Mouse (Mus musculus) yolk sac, embryonic 10.5 days (tissue): ENCODE measurements around the gene Acap1.
"Not testable (repeated sequence)": the region's sequence is repeated elsewhere in the genome, so short reads cannot be mapped to it uniquely, and the experiment has no call there.

ENCODE experiments used
- DNase-seq: peaks from one replicate; pipeline ENCODE4 v3.0.0-alpha.2; 2017; ENCODE audit warnings: low spot score

The Acap1 gene

GRCm38 (mm10) chr11:69895291-69895690 lies at the start of gene Acap1:
Gene Acap1, minus strand, starts transcription at chr11:69895539.
- no peak for DNase-seq

- DNase-seq: no peak
These were observed 45.6 kb upstream of the Acap1 start for GRCm38 (mm10) chr11:69940962-69941361.

DNA sequence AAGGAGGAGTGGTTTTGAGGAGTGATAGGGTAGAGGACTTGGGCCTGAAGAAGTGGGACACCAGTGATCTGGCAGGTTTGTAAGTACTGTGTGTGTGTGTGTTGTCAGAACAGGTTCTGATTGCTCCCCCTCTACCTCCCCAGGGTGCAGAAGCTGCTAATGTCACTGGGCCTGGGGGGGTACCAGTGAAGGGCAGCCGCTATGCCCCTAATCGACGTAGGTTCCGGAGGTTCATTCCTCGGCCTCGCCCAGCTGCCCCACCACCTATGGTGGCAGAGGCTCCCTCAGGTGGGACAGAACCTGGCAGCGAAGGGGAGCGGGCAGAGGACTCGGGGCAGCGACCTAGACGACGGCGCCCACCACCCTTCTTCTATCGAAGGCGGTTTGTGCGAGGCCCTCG lies 44.4 kb upstream of the Acap1 start:
- DNase-seq: no peak

GRCm38 (mm10) chr11:69939181-69939580 lies 43.8 kb upstream of the Acap1 start:
- DNase-seq: no peak

GRCm38 (mm10) chr11:69938401-69938979 lies 43.2 kb upstream of the Acap1 start:
- no peak for DNase-seq

DNA sequence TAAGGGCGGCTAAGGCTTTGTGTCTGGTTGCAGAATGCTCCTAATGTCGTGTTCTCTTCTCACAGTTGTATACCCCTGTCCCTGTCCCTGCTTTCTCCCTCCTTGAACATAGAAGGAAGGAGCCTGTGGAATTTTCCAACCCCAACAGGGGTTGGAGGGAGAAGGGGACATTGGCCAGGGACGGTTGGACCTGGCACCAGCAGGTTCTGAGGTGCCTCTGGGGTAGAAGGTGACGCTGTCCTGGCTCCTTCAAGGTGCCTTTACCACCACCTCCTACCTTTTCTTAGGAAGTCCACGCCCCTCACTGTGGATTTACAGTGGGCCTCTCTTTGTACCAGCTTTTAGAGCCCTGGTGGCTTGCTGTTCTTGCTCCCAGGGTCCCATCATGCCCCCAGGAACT lies 42.5 kb upstream of the Acap1 start:
- no peak for DNase-seq

- DNase-seq: no peak
These were observed 42.0 kb upstream of the Acap1 start for GRCm38 (mm10) chr11:69937385-69937784.

DNA sequence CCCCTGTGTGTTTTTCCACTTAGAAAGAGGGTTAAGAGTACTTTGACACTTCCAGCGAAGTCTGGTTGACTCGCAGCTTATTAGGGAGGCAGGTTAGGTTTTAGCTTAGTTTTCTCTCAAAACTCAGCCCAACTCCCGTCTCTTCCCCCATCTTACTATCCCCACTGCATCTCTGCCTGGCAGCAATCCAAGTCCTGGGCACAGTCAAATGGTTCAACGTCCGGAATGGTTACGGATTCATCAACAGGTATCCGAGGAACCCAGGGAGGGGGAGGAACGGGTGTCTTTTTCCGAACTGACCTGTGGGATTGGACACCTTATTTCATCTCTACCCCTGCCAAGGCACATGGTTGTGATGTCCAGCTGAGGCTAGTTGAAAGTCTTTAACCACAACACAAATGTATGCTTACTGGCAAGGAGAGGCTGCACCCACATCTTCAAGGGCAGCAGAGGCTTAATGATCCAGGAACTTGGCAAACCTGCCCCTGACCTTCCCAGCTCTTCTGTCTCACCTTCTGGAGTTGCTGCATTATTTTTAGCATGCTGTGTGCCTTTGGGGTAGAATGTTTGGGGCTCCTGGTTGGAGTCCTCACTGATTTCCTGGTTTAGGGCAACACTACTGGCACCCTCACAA lies 41.5 kb upstream of the Acap1 start:
- DNase-seq: no peak

- DNase-seq: no peak
These were observed 40.8 kb upstream of the Acap1 start for GRCm38 (mm10) chr11:69936156-69936555.

DNA sequence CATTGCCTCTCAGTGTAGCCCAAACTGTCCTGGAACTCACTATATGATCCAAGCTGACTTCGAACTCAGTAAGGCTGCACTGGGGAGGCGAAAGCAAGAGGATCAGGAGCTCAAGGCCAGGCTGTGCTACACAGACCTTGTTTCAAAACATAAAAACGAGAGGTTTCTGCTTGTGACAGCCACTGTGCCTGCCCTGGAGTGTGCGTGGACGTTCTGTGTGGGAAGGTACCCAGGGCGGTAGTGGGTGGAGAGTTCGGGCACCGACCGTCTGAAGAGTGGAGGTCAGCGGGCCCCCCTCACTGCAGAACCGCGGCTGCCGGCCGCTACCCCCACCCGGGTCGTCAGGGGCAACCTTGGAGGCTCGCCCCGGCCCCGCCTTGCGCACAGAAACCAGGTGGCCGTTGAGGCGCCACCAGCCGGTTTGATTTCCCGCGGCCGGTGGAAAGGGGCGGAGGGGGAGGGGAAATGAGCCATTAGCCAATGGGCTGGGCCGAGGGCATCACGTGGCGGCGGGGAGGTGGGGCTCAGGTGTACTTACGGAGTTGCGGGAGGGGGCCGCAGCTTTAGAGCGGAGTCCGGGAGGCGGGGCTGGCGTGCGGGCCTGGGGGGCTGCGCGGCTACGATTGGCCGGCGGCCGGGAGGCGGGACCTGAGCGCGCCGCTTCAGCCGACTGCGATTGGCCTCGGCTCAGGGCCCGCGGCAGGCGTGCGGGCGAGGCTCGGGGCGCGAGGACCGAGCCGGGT lies 40.0 kb upstream of the Acap1 start, which contains the start of gene Ybx2:
Gene Ybx2, plus strand, starts transcription at position 660 of the 743 bp plus-strand sequence.
- peak; percentile 93 for DNase-seq

GRCm38 (mm10) chr11:69934681-69935080 lies 39.3 kb upstream of the Acap1 start:
- no peak for DNase-seq

DNA sequence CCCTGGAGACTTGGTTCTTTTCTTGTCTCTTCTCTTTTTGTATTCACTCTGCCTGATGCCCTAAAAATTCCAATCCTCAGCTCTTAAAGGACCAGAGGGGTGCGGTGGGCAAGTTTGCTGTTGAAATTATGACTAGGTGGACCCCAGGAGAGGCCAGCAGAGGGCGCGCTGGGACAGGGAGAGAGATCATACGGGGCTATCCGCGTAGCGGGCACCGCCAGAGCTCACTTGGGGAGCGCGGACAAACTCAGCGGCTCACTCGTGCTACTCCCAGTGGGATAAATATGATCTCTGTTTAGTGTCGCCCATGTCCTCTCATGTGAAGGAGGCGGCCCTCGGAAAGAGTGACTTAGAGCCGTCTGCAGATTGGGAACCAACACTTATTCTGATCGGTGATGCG lies 38.8 kb upstream of the Acap1 start:
- DNase-seq: peak; percentile 83

GRCm38 (mm10) chr11:69933066-69933465 lies 37.7 kb upstream of the Acap1 start:
- DNase-seq: no peak

DNA sequence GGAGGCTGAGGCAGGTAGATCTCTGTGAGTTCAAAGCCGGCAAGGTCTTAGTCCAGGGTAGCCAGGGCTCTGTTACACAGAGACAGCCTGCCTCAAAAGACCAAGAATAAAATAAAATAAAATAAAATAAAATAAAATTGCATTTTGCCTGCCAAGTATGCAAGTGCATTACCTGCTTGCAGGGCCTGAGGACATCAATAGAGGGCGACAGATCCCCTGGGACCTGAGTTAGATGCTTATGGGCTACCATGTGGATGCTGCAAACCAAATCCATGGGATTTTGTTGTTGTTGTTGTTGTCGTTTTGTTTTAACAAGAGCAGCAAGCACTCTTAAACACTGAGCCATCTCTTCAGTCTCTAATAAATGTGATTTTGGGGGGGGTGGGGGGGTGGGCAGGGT lies 36.9 kb upstream of the Acap1 start:
- no peak for DNase-seq

- DNase-seq: no peak
These were observed 36.4 kb upstream of the Acap1 start for GRCm38 (mm10) chr11:69931769-69932168.

DNA sequence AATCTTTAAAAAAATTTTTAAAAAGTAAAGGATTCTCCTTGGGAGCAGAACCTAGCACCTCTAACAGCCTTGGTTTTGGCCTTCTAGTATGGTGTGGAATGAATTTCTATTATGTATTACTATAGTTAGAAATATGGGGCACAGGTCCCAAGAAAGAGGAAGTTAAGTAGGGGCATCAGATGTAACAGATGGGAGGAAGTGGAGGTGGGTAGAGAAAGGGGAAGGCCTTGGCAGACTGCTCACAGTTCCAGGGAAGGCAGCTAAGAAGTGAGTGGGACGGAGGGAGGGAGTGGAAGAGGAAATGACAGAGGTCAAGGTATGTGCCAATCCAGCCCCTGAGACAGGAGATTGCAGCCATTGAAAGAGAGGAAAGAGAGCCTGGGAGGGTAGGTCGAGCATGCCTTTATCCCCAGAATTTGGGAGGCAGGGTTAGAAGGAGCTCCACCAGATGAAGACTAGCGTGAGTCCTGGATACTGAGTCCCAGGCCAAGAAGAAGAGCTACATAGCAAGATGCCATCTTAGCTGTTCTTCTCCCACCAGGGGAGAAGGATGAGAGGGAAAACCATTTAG lies 35.7 kb upstream of the Acap1 start:
- no peak for DNase-seq

DNA sequence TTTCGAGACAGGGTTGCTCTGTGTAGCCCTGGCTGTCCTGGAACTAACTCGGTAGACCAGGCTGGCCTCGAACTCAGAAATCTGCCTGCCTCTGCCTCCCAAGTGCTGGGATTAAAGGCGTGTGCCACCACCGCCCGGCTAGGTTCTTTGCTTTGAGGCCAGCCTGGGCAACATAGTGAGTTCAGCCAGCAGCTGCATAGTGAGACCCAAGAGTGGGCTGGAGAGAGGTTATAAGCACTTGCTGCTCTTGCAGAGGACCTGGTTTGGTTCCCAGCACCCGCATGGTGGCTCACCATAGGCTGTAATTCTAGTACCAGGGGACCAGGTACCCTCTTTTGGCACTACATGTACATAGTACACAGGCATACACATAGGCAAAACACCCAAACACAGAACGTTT lies 34.8 kb upstream of the Acap1 start:
- DNase-seq: not testable (repeated sequence)

- no peak for DNase-seq
These were observed 34.4 kb upstream of the Acap1 start for GRCm38 (mm10) chr11:69929712-69930111.

- no peak for DNase-seq
These were observed 32.2 kb upstream of the Acap1 start for GRCm38 (mm10) chr11:69927501-69927900.

DNA sequence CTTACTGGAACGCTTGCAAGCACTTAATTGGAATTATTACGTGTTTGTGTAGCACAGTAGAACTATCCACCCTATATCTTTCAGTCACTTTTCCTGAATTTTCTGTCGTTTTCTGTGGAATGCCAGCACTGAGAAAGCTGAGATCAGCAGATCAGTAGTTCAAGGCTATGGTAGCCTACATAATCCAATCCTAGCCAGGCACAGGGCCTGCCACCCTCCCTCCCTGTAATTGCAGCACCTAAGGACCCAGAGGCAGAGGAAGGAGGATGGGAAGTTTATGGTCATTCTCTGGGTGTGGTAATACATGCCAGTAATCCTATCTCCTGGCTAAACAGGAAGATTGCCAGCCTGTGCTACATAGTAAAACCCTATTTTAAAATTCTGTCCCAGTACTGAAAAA lies 27.5 kb upstream of the Acap1 start:
- no peak for DNase-seq

GRCm38 (mm10) chr11:69922012-69922756 lies 26.8 kb upstream of the Acap1 start:
- DNase-seq: no peak
